Mouse (Mus musculus): ENCODE measurements at regions not wholly inside any gene's neighbourhood (a gene's known extent, or its start where the extent isn't known, plus 50 kb on each side); places are given as distances from the start of the nearest gene placed in this dataset.
"Not testable (repeated sequence)": the region's sequence is repeated elsewhere in the genome, so short reads cannot be mapped to it uniquely, and the experiment has no call there.

DNA sequence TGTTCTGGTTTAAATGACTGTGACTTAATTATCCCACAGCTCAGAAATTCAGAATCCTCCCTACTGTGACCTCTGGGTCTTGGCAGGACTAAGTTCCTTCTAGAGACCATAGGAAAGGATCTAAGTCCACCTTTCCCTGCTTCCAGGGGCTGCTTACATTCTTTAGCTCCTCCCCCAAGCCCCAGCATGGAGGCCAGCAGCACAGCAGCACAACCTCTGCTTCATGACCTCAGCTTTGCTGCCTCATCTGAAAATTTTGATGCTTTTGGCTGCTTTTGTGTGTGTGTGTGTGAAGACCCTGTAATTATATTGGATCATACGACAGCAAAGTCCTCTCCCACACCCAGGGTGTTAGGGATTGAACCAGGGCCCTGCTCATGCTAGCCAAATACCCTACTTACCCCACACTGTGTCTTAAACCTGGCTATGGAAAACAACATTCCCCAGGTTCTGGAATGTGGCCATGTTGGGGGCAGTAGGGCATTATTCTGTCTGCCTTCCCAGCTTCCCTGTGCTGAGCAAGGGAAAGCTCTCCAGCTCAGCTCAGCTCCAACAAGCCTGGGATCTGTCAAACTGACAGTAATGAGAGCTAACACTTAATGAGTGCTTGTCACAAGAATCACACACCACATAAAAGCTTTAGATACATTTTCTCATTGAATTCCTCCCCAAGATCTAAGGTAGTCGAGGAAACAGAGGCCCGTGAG lies 359.9 kb downstream of the Fut8 start:
- no peaks in the 10 kb centered on the region for H3K27me3 ChIP-seq (ENCODE audit: control insufficient read depth, insufficient read depth, low read length)
- H3K36me3 ChIP-seq (ENCODE audit: control insufficient read depth, insufficient read depth, low read length): no peaks in the 10 kb centered on the region
- WGBS: 72% methylated on average over 3 of the region's 3 CpGs
- H3K4me1 ChIP-seq (replicated peaks; ENCODE audit: control insufficient read depth, insufficient read depth, low read length): no peaks in the 10 kb centered on the region
- no peak overlapping the region for H3K27ac ChIP-seq (ENCODE audit: control insufficient read depth, insufficient read depth, low read length)
- DNase-seq: no peak
- H3K4me3 ChIP-seq (ENCODE audit: control insufficient read depth, insufficient read depth, low read length): no peak overlapping the region
- no peak for TF ChIP-seq POLR2A (IDR thresholded peaks at IDR 0.05; ENCODE audit: control insufficient read depth, extremely low read depth, insufficient read depth, low read length, poor library complexity)
- no peak for TF ChIP-seq CTCF (IDR thresholded peaks at IDR 0.05; ENCODE audit: borderline replicate concordance, control insufficient read depth, extremely low read depth, insufficient read depth, low read length, poor library complexity)

DNA sequence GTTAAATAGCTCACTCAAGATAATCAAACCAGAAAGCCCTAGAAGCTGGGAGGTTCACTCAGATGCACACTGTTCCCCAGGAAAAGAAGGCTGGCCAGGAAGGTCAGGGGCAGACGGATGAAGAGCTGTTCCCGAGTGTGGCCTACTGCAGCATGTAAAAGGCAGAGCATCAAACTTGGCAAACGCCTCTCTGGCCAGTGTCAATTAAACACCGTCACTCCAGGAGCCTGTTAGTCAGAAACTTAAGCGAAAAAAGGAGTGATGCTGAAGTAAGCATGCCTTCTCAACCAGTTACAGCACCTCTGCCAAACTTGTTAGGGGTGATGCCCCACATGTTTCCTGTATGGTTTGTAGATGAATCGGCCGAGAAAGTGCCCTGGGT lies 360.4 kb downstream of the Fut8 start:
- no peaks in the 10 kb centered on the region for H3K27me3 ChIP-seq (ENCODE audit: control insufficient read depth, insufficient read depth, low read length)
- 71% methylated on average over 7 of the region's 7 CpGs for WGBS
- DNase-seq: peak; percentile 21
- H3K4me1 ChIP-seq (replicated peaks; ENCODE audit: control insufficient read depth, insufficient read depth, low read length): no peaks in the 10 kb centered on the region
- no peaks in the 10 kb centered on the region for H3K36me3 ChIP-seq (ENCODE audit: control insufficient read depth, insufficient read depth, low read length)
- no peak overlapping the region for H3K27ac ChIP-seq (ENCODE audit: control insufficient read depth, insufficient read depth, low read length)
- H3K4me3 ChIP-seq (ENCODE audit: control insufficient read depth, insufficient read depth, low read length): no peak overlapping the region
- TF ChIP-seq POLR2A (IDR thresholded peaks at IDR 0.05; ENCODE audit: control insufficient read depth, extremely low read depth, insufficient read depth, low read length, poor library complexity) (no peak), CTCF (IDR thresholded peaks at IDR 0.05; ENCODE audit: borderline replicate concordance, control insufficient read depth, extremely low read depth, insufficient read depth, low read length, poor library complexity) (no peak)

DNA sequence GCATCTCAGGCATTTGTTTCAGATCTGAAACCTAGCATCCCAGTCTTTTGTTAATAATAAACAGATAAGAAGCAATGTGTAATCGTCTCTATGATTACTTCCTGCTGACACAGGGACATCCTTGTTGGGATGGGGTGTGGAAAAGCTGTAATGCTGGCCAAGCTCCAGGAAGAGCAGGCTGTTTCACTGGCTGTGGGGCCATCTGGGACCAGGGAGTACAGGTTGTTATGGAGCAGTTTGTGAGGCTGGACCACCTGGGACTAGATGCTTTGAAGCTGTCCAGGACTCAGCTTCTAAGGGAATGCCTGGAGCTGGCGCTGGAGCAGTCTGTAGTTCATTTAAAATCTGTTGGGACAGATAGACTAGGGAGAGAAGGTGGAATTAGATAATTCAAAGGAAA lies 361.5 kb downstream of the Fut8 start:
- 92% methylated on average over 2 of the region's 2 CpGs for WGBS
- Histone ChIP-seq H3K36me3 (ENCODE audit: control insufficient read depth, insufficient read depth, low read length) (no peaks in the 10 kb centered on the region), H3K27me3 (ENCODE audit: control insufficient read depth, insufficient read depth, low read length) (no peaks in the 10 kb centered on the region), H3K27ac (ENCODE audit: control insufficient read depth, insufficient read depth, low read length) (no peak overlapping the region), H3K4me1 (replicated peaks; ENCODE audit: control insufficient read depth, insufficient read depth, low read length) (no peaks in the 10 kb centered on the region), H3K4me3 (ENCODE audit: control insufficient read depth, insufficient read depth, low read length) (no peak overlapping the region)
- DNase-seq: no peak
- TF ChIP-seq CTCF (IDR thresholded peaks at IDR 0.05; ENCODE audit: borderline replicate concordance, control insufficient read depth, extremely low read depth, insufficient read depth, low read length, poor library complexity) (no peak), POLR2A (IDR thresholded peaks at IDR 0.05; ENCODE audit: control insufficient read depth, extremely low read depth, insufficient read depth, low read length, poor library complexity) (no peak)

- DNase-seq: no peak
- H3K36me3 ChIP-seq (ENCODE audit: control insufficient read depth, insufficient read depth, low read length): no peaks in the 10 kb centered on the region
- no peaks in the 10 kb centered on the region for H3K27me3 ChIP-seq (ENCODE audit: control insufficient read depth, insufficient read depth, low read length)
- no peak overlapping the region for H3K27ac ChIP-seq (ENCODE audit: control insufficient read depth, insufficient read depth, low read length)
- 71% methylated on average over 12 of the region's 12 CpGs for WGBS
- no peak overlapping the region for H3K4me3 ChIP-seq (ENCODE audit: control insufficient read depth, insufficient read depth, low read length)
- H3K4me1 ChIP-seq (replicated peaks; ENCODE audit: control insufficient read depth, insufficient read depth, low read length): no peaks in the 10 kb centered on the region
- TF ChIP-seq POLR2A (IDR thresholded peaks at IDR 0.05; ENCODE audit: control insufficient read depth, extremely low read depth, insufficient read depth, low read length, poor library complexity) (no peak), CTCF (IDR thresholded peaks at IDR 0.05; ENCODE audit: borderline replicate concordance, control insufficient read depth, extremely low read depth, insufficient read depth, low read length, poor library complexity) (no peak)
Observed at GRCm38 (mm10) chr12:77603832-77604501, 366.0 kb downstream of the Fut8 start.

DNA sequence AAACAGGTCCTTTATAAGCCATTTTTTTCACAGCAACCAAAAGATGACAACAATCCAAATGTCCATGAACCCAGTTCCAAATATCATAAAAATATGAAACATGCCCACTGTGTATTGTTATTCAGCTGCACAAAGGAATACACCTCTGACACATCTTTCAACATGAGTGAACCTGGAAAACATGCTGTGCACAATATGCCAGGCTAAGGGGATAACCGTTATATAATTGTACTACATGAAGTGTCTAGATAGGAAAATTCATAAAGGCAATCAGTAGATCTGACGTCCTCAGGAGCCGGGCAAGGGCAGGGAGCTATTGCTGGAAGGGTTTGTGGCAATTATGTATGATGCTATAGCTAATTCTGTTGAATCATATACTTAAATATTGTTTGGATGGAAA lies 379.6 kb downstream of the Fut8 start:
- Histone ChIP-seq H3K27me3 (ENCODE audit: control insufficient read depth, insufficient read depth, low read length) (no peaks in the 10 kb centered on the region), H3K4me1 (replicated peaks; ENCODE audit: control insufficient read depth, insufficient read depth, low read length) (peaks cover 4% of the 10 kb centered on the region; the same call in 1 of the 2 replicates), H3K36me3 (ENCODE audit: control insufficient read depth, insufficient read depth, low read length) (no peaks in the 10 kb centered on the region), H3K27ac (ENCODE audit: control insufficient read depth, insufficient read depth, low read length) (no peak overlapping the region), H3K4me3 (ENCODE audit: control insufficient read depth, insufficient read depth, low read length) (no peak overlapping the region)
- TF ChIP-seq POLR2A (IDR thresholded peaks at IDR 0.05; ENCODE audit: control insufficient read depth, extremely low read depth, insufficient read depth, low read length, poor library complexity): no peak
- no peak for TF ChIP-seq CTCF (IDR thresholded peaks at IDR 0.05; ENCODE audit: borderline replicate concordance, control insufficient read depth, extremely low read depth, insufficient read depth, low read length, poor library complexity)
- over 99% methylated on average over 3 of the region's 3 CpGs for WGBS
- DNase-seq: no peak

- no peak for TF ChIP-seq POLR2A (IDR thresholded peaks at IDR 0.05; ENCODE audit: control insufficient read depth, extremely low read depth, insufficient read depth, low read length, poor library complexity)
- TF ChIP-seq CTCF (IDR thresholded peaks at IDR 0.05; ENCODE audit: borderline replicate concordance, control insufficient read depth, extremely low read depth, insufficient read depth, low read length, poor library complexity): no peak
- Histone ChIP-seq H3K27me3 (ENCODE audit: control insufficient read depth, insufficient read depth, low read length) (no peaks in the 10 kb centered on the region), H3K4me3 (ENCODE audit: control insufficient read depth, insufficient read depth, low read length) (no peak overlapping the region), H3K27ac (ENCODE audit: control insufficient read depth, insufficient read depth, low read length) (no peak overlapping the region), H3K4me1 (replicated peaks; ENCODE audit: control insufficient read depth, insufficient read depth, low read length) (peaks cover 4% of the 10 kb centered on the region; the same call in 1 of the 2 replicates), H3K36me3 (ENCODE audit: control insufficient read depth, insufficient read depth, low read length) (no peaks in the 10 kb centered on the region)
- DNase-seq: no peak
Observed at GRCm38 (mm10) chr12:77622243-77622642, 384.3 kb downstream of the Fut8 start.

DNA sequence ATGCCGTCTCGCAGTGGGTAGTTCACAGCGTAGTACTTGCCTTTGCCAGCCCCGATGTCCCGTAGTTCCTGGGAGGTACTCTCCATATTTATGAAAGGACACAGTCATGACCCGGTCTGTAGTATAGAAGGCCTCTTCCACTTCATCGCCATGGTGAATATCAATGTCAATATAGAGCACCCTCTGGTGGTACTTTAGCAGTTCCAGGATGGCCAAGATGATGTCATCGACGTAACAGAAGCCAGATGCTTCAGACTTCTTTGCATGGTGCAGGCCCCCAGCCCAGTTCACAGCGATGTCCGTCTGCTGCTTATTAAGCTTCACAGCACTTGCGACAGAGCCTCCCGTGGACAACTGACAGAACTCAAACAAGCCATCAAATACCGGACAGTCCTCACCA lies 386.4 kb downstream of the Fut8 start:
- H3K36me3 ChIP-seq (ENCODE audit: control insufficient read depth, insufficient read depth, low read length); H3K4me1 ChIP-seq (replicated peaks; ENCODE audit: control insufficient read depth, insufficient read depth, low read length); H3K27me3 ChIP-seq (ENCODE audit: control insufficient read depth, insufficient read depth, low read length); H3K4me3 ChIP-seq (ENCODE audit: control insufficient read depth, insufficient read depth, low read length); DNase-seq; H3K27ac ChIP-seq (ENCODE audit: control insufficient read depth, insufficient read depth, low read length): not testable (repeated sequence)
- WGBS: 86% methylated on average over 14 of the region's 14 CpGs
